Mouse (Mus musculus) liver, embryonic 15.5 days (tissue): ENCODE results near the gene Fancc. TPM values are rescaled to one million over a fixed set of nuclear protein-coding genes. Genes with fewer than 3 reads are reported as not detected.
"Not testable (repeated sequence)": the region's sequence is repeated elsewhere in the genome, so short reads cannot be mapped to it uniquely, and the experiment has no call there.

Experiments
- ATAC-seq: fragments of 200-750 bp; cut with Nextera tagmentation; 2 replicates; pipeline ENCODE4 v1.8.0; 2017; ENCODE audit warnings: moderate number of reproducible peaks, mild to moderate bottlenecking, moderate library complexity; ENCODE audit not compliant: insufficient read depth
- H3K27ac ChIP-seq: fragments of 300-500 bp; sonication (generic); replicated peaks from 2 replicates; pipeline ENCODE4 v1.5.1; 2015; ENCODE audit warnings: mild to moderate bottlenecking, inconsistent platforms
- H3K27me3 ChIP-seq: fragments of 300-500 bp; sonication (generic); 2 replicates; pipeline ENCODE4 v1.6.1; 2015; ENCODE audit warnings: mild to moderate bottlenecking, inconsistent platforms
- H3K36me3 ChIP-seq: fragments of 300-500 bp; sonication (generic); replicated peaks from 2 replicates; pipeline ENCODE4 v1.6.1; 2015; ENCODE audit warnings: moderate library complexity, mild to moderate bottlenecking, inconsistent platforms
- H3K4me1 ChIP-seq: fragments of 300-500 bp; sonication (generic); replicated peaks from 2 replicates; pipeline ENCODE4 v1.6.1; 2015; ENCODE audit warnings: inconsistent platforms
- H3K4me2 ChIP-seq: fragments of 300-500 bp; sonication (generic); 2 replicates; pipeline ENCODE4 v1.6.1; 2015; ENCODE audit warnings: moderate library complexity, mild to moderate bottlenecking, inconsistent platforms
- H3K4me3 ChIP-seq: fragments of 300-500 bp; sonication (generic); replicated peaks from 2 replicates; pipeline ENCODE4 v1.5.1; 2015; ENCODE audit warnings: mild to moderate bottlenecking, inconsistent platforms
- H3K9ac ChIP-seq: fragments of 300-500 bp; sonication (generic); 2 replicates; pipeline ENCODE4 v1.6.1; 2015; ENCODE audit warnings: moderate library complexity, mild to moderate bottlenecking, inconsistent platforms
- H3K9me3 ChIP-seq: fragments of 300-500 bp; sonication (generic); replicated peaks from 2 replicates; pipeline ENCODE4 v1.6.1; 2016; ENCODE audit warnings: inconsistent platforms
- WGBS: fragments of 180-500 bp; shearing (Covaris S2); methylation state at CpG from one replicate; pipeline ENCODE4 v1.1.7; 2015; ENCODE audit warnings: mixed read lengths; ENCODE audit not compliant: insufficient replicate concordance; 5-methylcytosine and 5-hydroxymethylcytosine counted together
- polyA plus RNA-seq: library from polyadenylated mRNA; unstranded; fragments of >200 nt; fragmentation: Nextera tagmentation; extraction: Ambion mirVana; gene quantifications from 2 replicates; pipeline ENCODE4 v1.2.1, GENCODE M21; 2015

Gene Fancc
- polyA plus RNA-seq, 1 experiment from 2014 or later: 8.2 TPM

DNA sequence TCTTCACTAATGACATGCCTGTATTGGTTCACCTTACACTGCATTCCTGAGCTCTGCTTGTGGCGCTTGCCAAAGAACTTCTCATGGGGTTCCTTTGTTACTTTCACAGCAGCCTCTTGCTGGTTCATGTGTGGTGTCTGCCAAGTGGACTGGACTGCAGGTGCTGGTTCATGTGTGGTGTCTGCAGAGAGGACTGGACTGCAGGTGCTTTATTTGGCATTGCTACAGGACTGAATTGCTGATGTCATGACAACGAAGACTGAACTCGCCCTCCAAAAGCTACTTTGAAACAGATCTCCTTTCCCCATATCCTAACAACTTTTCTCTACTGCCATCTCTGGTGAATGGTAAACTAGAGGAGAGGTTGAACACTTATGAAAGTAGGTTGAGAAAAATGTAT lies 112.3 kb downstream of the Fancc start:
- no peaks in the 10 kb centered on the region for H3K27me3 ChIP-seq
- no peak overlapping the region for H3K4me3 ChIP-seq
- ATAC-seq: no peak
- H3K9ac ChIP-seq: no peak overlapping the region
- H3K9me3 ChIP-seq: no peaks in the 10 kb centered on the region
- H3K4me2 ChIP-seq: no peak overlapping the region
- no peaks in the 10 kb centered on the region; the same call in 1 of the 2 replicates for H3K36me3 ChIP-seq
- no peaks in the 10 kb centered on the region for H3K4me1 ChIP-seq
- H3K27ac ChIP-seq: no peak overlapping the region
- WGBS: 77% methylated on average over 3 of the region's 3 CpGs

DNA sequence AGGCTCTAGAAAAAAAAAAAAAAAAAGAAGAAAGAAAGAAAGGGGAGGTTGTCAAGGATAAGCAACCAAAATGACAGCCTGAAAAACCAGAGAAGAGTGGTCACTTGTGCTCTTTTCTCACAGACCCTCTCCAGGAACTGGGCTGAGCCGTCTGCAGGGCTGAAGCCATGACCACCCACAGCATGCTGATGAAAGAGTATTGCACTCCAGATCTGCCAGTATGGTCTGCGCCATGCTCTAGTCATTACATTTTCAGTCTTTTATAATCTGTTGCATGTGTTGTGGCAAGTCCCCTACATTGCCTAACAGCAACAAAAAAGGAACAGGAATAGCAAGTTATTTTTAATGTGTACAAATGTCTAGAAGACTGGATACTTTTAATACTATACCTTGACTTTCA lies 114.9 kb downstream of the Fancc start:
- Histone ChIP-seq H3K4me3 (no peak overlapping the region), H3K4me1 (no peaks in the 10 kb centered on the region), H3K36me3 (no peaks in the 10 kb centered on the region; the same call in 1 of the 2 replicates), H3K27me3 (no peaks in the 10 kb centered on the region), H3K4me2 (no peak overlapping the region), H3K9ac (no peak overlapping the region), H3K9me3 (no peaks in the 10 kb centered on the region), H3K27ac (no peak overlapping the region)
- no peak for ATAC-seq
- WGBS: 64% methylated on average over 2 of the region's 2 CpGs

DNA sequence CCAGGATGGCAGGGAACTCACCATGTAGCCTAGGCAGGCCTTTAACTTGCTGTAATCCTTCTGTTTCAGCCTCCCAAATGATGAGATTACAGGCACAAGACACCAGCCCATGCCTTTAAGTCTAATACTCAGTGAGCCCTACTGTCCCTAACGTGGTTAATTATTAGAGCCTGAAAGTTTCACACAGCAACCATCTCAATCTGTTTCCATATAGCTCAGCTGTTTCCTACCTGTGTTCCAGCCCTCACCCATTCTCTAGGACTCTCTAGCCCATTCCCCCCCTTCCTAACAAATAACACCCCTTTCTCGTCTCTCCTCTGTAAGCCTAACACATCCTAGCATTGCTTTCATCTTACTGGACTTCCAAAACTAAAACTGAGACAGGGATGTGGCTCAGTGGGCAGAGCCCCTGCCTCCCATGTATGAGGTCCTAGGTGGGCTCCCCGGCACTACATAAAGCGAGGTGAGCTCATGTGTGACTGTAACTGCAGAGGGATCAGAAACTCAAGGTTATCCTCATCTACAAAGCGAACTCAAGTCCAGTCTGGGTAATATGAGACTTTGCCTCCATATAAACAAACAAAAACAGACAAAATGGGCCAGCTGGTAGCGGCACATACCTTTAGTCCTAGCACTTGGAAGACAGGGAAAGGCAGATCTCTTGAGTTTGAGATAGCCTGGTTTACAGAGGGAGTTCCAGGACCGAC lies 123.5 kb downstream of the Fancc start:
- ATAC-seq: no peak
- no peaks in the 10 kb centered on the region for H3K9me3 ChIP-seq
- no peak overlapping the region for H3K4me2 ChIP-seq
- 73% methylated on average over 7 of the region's 7 CpGs for WGBS
- H3K27ac ChIP-seq: no peak overlapping the region
- no peaks in the 10 kb centered on the region for H3K4me1 ChIP-seq
- no peaks in the 10 kb centered on the region for H3K36me3 ChIP-seq
- no peak overlapping the region for H3K4me3 ChIP-seq
- H3K27me3 ChIP-seq: no peaks in the 10 kb centered on the region
- H3K9ac ChIP-seq: no peak overlapping the region

DNA sequence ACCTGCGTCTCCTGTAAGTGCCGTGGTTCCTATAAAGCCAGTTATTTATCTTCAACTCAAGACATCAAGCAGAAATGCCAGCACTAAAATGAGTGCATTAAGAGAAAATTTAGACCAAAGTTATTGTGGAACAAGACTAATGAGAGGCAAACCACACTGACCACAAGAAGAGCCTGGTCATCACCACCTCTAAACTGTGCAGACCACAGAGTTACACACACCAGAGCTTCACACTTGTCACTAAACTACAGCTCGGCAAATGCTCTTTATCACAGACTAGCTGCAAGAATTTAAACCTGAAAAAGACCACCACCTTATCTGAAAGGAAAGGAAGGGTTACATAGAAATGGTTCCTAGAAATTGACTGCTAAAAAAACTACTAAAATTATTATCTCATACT lies 135.3 kb downstream of the Fancc start:
- Histone ChIP-seq H3K27ac (no peak overlapping the region), H3K27me3 (no peaks in the 10 kb centered on the region), H3K9ac (no peak overlapping the region), H3K4me3 (no peak overlapping the region), H3K4me2 (no peak overlapping the region), H3K36me3 (no peaks in the 10 kb centered on the region), H3K9me3 (no peaks in the 10 kb centered on the region), H3K4me1 (0 out of 2 replicates have a peak, but pooled peaks cover 3% of the 10 kb centered on the region)
- 15% methylated on average over 3 of the region's 3 CpGs for WGBS
- ATAC-seq: no peak

DNA sequence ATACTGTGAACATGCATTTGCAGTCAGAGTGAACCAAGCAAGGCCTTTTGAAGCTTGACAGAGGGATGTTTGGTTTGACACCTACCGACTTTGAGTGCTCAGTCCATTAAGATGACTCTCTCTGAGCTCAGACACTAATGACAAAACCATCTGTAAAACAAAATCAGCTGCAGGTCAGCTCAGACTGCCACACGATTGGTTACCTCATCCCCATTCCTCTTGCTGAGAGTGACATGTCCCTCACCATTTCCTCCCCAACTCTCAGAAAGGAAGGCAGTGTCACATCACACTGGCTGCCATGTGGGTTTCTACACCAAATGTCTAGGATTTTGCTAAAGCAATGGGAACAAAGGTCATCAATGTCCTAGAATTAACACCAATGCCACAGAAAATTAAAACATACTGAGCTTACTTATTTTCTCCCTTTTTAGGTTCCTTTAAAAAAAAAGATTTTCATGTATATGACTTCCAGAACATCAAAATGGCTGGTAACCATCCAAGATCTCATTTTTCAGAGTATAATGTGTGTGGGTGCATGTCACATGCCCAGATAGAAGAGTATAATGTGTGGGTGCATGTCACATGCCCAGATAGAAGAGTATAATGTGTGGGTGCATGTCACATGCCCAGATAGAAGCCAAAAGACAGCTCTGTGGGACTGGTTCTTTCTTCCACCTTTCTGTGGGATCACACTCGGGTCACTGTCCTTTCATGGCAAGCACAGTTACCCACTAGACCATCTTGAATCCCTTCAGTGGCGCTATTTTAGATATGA lies 136.8 kb downstream of the Fancc start:
- Histone ChIP-seq H3K36me3 (no peaks in the 10 kb centered on the region), H3K9ac (no peak overlapping the region), H3K9me3 (no peaks in the 10 kb centered on the region), H3K4me1 (0 out of 2 replicates have a peak, but pooled peaks cover 3% of the 10 kb centered on the region), H3K4me3 (no peak overlapping the region), H3K27ac (no peak overlapping the region), H3K27me3 (no peaks in the 10 kb centered on the region), H3K4me2 (no peak overlapping the region)
- no peak for ATAC-seq
- WGBS: 62% methylated on average over 4 of the region's 4 CpGs

DNA sequence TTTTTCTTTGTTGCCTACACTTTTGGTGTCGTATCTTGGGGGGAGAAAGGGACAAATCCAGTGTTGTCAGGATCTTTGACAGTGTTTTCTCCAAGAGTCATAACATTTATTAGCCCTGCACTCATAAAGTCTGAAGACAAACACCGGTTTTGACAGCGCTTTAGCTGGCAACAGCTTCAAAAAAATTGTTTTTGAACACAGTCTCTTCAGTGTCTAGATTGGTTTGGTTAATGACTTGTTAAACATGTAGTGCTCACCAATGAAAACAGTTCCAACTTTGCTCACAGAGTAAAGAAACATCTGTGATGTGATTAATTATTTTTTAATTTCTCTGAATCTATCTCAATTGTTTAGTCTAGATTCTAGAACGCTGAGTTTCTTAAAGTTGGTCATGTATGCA lies 137.7 kb downstream of the Fancc start:
- Histone ChIP-seq H3K9me3 (no peaks in the 10 kb centered on the region), H3K27ac (no peak overlapping the region), H3K4me1 (0 out of 2 replicates have a peak, but pooled peaks cover 3% of the 10 kb centered on the region), H3K36me3 (no peaks in the 10 kb centered on the region), H3K27me3 (no peaks in the 10 kb centered on the region), H3K4me3 (no peak overlapping the region), H3K9ac (no peak overlapping the region), H3K4me2 (no peak overlapping the region)
- no peak for ATAC-seq
- WGBS: 80% methylated on average over 4 of the region's 4 CpGs

DNA sequence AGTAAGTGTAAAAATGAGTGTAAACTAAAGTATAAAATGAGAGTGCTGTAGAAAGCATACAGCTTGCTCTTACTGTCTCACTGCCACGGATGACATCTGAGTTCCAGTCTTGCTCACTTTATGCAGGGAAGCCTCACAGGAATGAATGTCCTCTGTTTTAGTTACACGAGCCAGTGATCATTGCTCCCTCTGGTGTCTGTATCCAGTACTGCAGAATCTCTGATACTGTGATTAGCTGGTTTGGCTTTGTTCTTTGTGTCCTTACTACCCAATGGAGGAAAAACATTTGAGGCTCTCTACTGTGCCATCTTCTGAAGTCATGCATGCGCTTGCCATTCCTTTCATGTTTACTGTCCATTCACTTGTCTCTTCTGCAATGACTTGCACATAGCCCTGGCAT lies 140.5 kb downstream of the Fancc start:
- Histone ChIP-seq H3K9me3 (no peaks in the 10 kb centered on the region), H3K27ac (no peak overlapping the region), H3K36me3 (no peaks in the 10 kb centered on the region), H3K9ac (no peak overlapping the region), H3K4me1 (0 out of 2 replicates have a peak, but pooled peaks cover under 1% of the 10 kb centered on the region), H3K4me3 (no peak overlapping the region), H3K4me2 (no peak overlapping the region), H3K27me3 (no peaks in the 10 kb centered on the region)
- 26% methylated on average over 3 of the region's 3 CpGs for WGBS
- no peak for ATAC-seq

DNA sequence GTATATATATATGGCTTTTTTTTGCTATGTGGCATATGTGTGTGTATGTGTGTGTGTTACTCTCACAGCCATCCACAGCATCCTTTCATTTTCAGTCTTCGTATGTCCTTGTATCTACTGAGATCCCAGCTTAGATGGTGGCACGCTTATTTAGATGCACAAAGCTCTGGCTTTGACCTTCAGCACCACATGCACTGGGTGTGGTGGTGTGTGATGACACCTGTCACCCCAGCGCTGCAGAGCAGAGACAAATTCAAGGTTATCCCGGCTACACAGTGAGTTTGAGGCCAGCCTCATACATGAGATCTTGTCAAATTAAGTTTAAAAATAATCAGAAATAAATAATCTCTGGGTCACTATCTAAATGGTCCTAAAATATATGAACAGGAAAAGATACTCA lies 141.0 kb downstream of the Fancc start:
- 83% methylated on average over 4 of the region's 4 CpGs for WGBS
- ATAC-seq: no peak
- no peaks in the 10 kb centered on the region for H3K4me1 ChIP-seq
- H3K27ac ChIP-seq: no peak overlapping the region
- H3K4me2 ChIP-seq: no peak overlapping the region
- no peak overlapping the region for H3K9ac ChIP-seq
- no peak overlapping the region for H3K4me3 ChIP-seq
- no peaks in the 10 kb centered on the region for H3K27me3 ChIP-seq
- no peaks in the 10 kb centered on the region for H3K9me3 ChIP-seq
- no peaks in the 10 kb centered on the region for H3K36me3 ChIP-seq

DNA sequence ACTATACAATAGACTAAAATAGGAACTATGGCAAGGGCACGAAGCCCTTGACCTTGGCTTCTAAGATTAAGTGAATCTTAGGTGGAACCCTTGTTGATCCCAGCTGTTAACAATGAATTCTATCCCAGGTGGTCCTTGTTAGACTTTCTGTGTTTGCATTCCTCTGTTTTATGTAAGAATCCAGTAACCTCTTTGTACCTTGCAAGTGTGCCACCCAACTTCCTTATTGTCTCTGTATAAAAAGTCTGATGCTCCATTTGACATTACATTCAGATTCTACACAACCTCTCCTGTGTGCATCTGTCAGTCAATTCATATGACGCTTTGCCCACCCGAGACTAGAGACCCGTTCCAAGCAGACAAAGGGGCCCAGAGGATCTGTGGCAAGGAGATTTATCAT lies 143.8 kb downstream of the Fancc start:
- not testable (repeated sequence) for H3K27ac ChIP-seq, H3K4me2 ChIP-seq, H3K9ac ChIP-seq, H3K4me3 ChIP-seq, H3K9me3 ChIP-seq, H3K27me3 ChIP-seq, H3K4me1 ChIP-seq, H3K36me3 ChIP-seq, ATAC-seq
- 69% methylated on average over 4 of the region's 4 CpGs for WGBS

DNA sequence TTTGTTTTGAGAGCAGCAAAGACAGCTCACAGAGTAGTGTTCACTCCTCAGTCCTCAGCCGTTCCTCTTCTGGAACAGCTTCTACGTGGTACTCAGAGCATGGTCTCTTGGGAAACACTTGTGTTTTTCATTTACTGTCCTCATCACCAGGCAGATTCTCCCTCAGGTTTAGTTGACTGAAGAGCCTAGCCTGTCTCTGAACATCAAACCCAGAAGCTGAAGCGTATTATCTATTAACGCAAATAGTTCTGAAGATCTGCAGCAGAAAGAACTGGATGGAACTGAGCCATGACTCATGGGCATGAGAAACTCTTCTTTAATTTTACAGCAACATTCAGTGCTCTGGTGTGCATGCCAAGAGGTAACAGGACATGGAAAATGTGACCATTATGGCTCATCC lies 147.0 kb downstream of the Fancc start:
- no peak overlapping the region for H3K4me3 ChIP-seq
- H3K27ac ChIP-seq: no peak overlapping the region
- no peak overlapping the region for H3K9ac ChIP-seq
- WGBS: 84% methylated on average over 4 of the region's 4 CpGs
- H3K4me1 ChIP-seq: 0 out of 2 replicates have a peak, but pooled peaks cover 4% of the 10 kb centered on the region
- H3K36me3 ChIP-seq: no peaks in the 10 kb centered on the region
- H3K27me3 ChIP-seq: no peaks in the 10 kb centered on the region
- no peak for ATAC-seq
- no peak overlapping the region for H3K4me2 ChIP-seq
- no peaks in the 10 kb centered on the region for H3K9me3 ChIP-seq

DNA sequence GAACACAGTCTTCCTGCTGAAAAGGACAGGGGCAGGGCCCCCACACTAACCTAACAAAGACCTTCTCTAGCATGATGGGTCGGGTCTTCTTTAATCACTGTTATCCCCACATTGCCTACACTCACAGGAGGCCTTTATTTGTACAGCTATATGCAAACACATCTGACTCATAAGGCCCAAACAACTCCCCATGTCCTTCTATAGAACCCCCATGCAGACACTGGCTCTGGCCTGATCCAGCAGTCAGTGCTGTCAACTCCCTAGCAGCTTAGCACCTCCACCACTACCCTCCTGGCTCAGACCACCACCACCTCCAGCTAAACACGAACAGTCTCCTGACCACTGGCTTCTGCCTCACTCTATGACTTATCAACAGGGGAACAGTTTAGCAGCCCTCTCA lies 149.4 kb downstream of the Fancc start:
- H3K4me1 ChIP-seq: 0 out of 2 replicates have a peak, but pooled peaks cover 4% of the 10 kb centered on the region
- no peaks in the 10 kb centered on the region for H3K36me3 ChIP-seq
- ATAC-seq: no peak
- no peaks in the 10 kb centered on the region for H3K9me3 ChIP-seq
- no peak overlapping the region for H3K27ac ChIP-seq
- H3K9ac ChIP-seq: no peak overlapping the region
- no peak overlapping the region for H3K4me2 ChIP-seq
- no peak overlapping the region for H3K4me3 ChIP-seq
- 78% methylated on average over 2 of the region's 2 CpGs for WGBS
- no peaks in the 10 kb centered on the region for H3K27me3 ChIP-seq
